11 mouse cellular contexts compared by ENCODE assay signal in the genomic region with DNA sequence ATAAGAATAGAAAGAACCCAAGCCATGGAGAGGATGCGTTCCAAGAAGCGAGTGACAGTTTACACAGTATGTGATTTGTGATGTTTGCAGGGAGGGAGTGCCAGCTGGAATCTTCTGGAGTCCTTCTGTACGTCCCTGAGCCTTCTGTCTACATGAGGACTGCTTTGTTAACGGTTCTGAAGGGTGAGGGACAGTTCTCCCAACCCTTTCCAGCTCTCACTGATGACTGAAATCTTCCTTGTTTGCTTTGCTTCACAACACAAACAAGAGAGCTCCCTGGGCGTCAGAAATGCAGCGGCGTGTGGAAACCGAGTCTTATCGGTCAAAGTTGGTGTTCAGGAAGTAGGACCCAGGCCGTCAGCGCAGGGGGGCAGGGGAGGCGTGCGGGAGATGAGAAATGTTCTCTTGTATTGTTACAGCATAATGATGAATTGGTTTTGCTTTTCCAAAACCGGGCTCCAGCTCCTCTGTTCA.
DNase-seq lines count a peak whose midpoint lies in the region; ATAC-seq and TF ChIP-seq lines count a peak whose summit lies in the region.
"Had no signal": no experiment of that assay in that cellular context is flagged by ENCODE, and none has a peak within 500 bp of the region (broad histone marks: within the 10 kb centered on the region; RNA-seq: fewer than 3 reads in every experiment).

No protein-coding gene starts in this region.

- H3K27me3 ChIP-seq in intestine, embryonic 15.5 days (replicated peaks), result no peaks in the 10 kb centered on the region
- H3K27me3 ChIP-seq in intestine, postnatal 0 days (replicated peaks; ENCODE audit: control insufficient read depth, insufficient read depth, low read length), result no peaks in the 10 kb centered on the region
- no peaks in the 10 kb centered on the region for H3K27me3 ChIP-seq in stomach, embryonic 15.5 days (replicated peaks)
- no peaks in the 10 kb centered on the region for H3K27me3 ChIP-seq in stomach, postnatal 0 days (ENCODE audit: control insufficient read depth, insufficient read depth, low read length)
- H3K27me3 ChIP-seq in lung, embryonic 14.5 days (ENCODE audit: insufficient read depth, low read length), result no peaks in the 10 kb centered on the region
- H3K27me3 ChIP-seq: neural tube, embryonic 13.5 days had no signal

- H3K9me3 ChIP-seq in intestine, embryonic 15.5 days, result no peaks in the 10 kb centered on the region
- no peaks in the 10 kb centered on the region for H3K9me3 ChIP-seq in intestine, postnatal 0 days (ENCODE audit: control insufficient read depth)
- H3K9me3 ChIP-seq in stomach, embryonic 15.5 days, result no peaks in the 10 kb centered on the region
- H3K9me3 ChIP-seq in stomach, postnatal 0 days (ENCODE audit: control insufficient read depth, low read length), result no peaks in the 10 kb centered on the region
- H3K9me3 ChIP-seq in lung, embryonic 14.5 days (ENCODE audit: low read depth, low read length), result no peaks in the 10 kb centered on the region
- H3K9me3 ChIP-seq: neural tube, embryonic 13.5 days had no signal

- H3K9ac ChIP-seq in intestine, embryonic 15.5 days, result no peak overlapping the region
- H3K9ac ChIP-seq in intestine, postnatal 0 days (ENCODE audit: low read depth, low read length), result no peak overlapping the region
- no peak overlapping the region for H3K9ac ChIP-seq in stomach, embryonic 15.5 days
- H3K9ac ChIP-seq in stomach, postnatal 0 days (ENCODE audit: low read length), result no peak overlapping the region
- no peak overlapping the region for H3K9ac ChIP-seq in lung, embryonic 14.5 days
- H3K9ac ChIP-seq: neural tube, embryonic 13.5 days had no signal

- H3K4me1 ChIP-seq in intestine, embryonic 15.5 days (replicated peaks), result 0 out of 2 replicates have a peak, but pooled peaks cover 4% of the 10 kb centered on the region
- H3K4me1 ChIP-seq in intestine, postnatal 0 days (replicated peaks; ENCODE audit: control insufficient read depth, insufficient read depth, low read length), result no peaks in the 10 kb centered on the region
- H3K4me1 ChIP-seq in stomach, embryonic 15.5 days, result 0 out of 2 replicates have a peak, but pooled peaks cover 4% of the 10 kb centered on the region
- H3K4me1 ChIP-seq in stomach, postnatal 0 days (replicated peaks; ENCODE audit: control insufficient read depth, insufficient read depth), result no peaks in the 10 kb centered on the region
- no peaks in the 10 kb centered on the region for H3K4me1 ChIP-seq in lung, embryonic 14.5 days (ENCODE audit: insufficient read depth)

- no peak for TF ChIP-seq EP300 in stomach, postnatal 0 days (optimal IDR thresholded peaks at IDR 0.05)

- no peaks in the 10 kb centered on the region for H3K36me3 ChIP-seq in intestine, embryonic 15.5 days
- H3K36me3 ChIP-seq in intestine, postnatal 0 days (ENCODE audit: control insufficient read depth, insufficient read depth), result no peaks in the 10 kb centered on the region
- H3K36me3 ChIP-seq in stomach, embryonic 15.5 days, result no peaks in the 10 kb centered on the region
- no peaks in the 10 kb centered on the region for H3K36me3 ChIP-seq in stomach, postnatal 0 days (ENCODE audit: control insufficient read depth, insufficient read depth, low read length)
- no peaks in the 10 kb centered on the region for H3K36me3 ChIP-seq in lung, embryonic 14.5 days (ENCODE audit: insufficient read depth)
- H3K36me3 ChIP-seq: neural tube, embryonic 13.5 days had no signal

- no peak for DNase-seq in stomach, postnatal 0 days (ENCODE audit: low spot score)
- peak; percentile 72 for DNase-seq in lung, embryonic 14.5 days
- no peak for DNase-seq in testis, postnatal 10 days (ENCODE audit: low spot score)
- DNase-seq in frontal cortex, postnatal 36 days (ENCODE audit: low spot score in 2 of 2), result no peak
- DNase-seq: kidney, adult 18-20 months; right cerebral cortex, postnatal 4 days; thymus, adult 18-20 months had no signal

- TF ChIP-seq CTCF in intestine, postnatal 0 days (IDR thresholded peaks at IDR 0.05; ENCODE audit: low read depth), result no peak
- no peak for TF ChIP-seq CTCF in stomach, postnatal 0 days (IDR thresholded peaks at IDR 0.05; ENCODE audit: low read depth)
- no peak for TF ChIP-seq CTCF in lung, embryonic 14.5 days (IDR thresholded peaks at IDR 0.05; ENCODE audit: low read depth)

- peak overlapping the region; percentile 35 for H3K4me2 ChIP-seq in intestine, embryonic 15.5 days (replicated peaks)
- H3K4me2 ChIP-seq in intestine, postnatal 0 days (replicated peaks; ENCODE audit: low read depth), result no peak overlapping the region
- H3K4me2 ChIP-seq in stomach, embryonic 15.5 days, result 0 out of 2 replicates have a peak overlapping the region, but pooled peaks have one; percentile 5
- no peak overlapping the region for H3K4me2 ChIP-seq in stomach, postnatal 0 days (replicated peaks; ENCODE audit: low read depth)
- peak overlapping the region; percentile 34; the same call in 1 of the 2 replicates for H3K4me2 ChIP-seq in lung, embryonic 14.5 days
- H3K4me2 ChIP-seq: neural tube, embryonic 13.5 days had no signal

- no peak overlapping the region for H3K27ac ChIP-seq in intestine, embryonic 15.5 days
- no peak overlapping the region for H3K27ac ChIP-seq in intestine, postnatal 0 days (ENCODE audit: low read depth, low read length)
- no peak overlapping the region for H3K27ac ChIP-seq in stomach, embryonic 15.5 days
- no peak overlapping the region for H3K27ac ChIP-seq in stomach, postnatal 0 days (replicated peaks)
- H3K27ac ChIP-seq in lung, embryonic 14.5 days (ENCODE audit: low read depth), result no peak overlapping the region

- ATAC-seq in intestine, embryonic 15.5 days, result no peak
- no peak for ATAC-seq in intestine, postnatal 0 days
- ATAC-seq in stomach, embryonic 15.5 days (ENCODE audit: insufficient read depth, low FRiP score, low read depth), result no peak
- no peak for ATAC-seq in stomach, postnatal 0 days (ENCODE audit: low FRiP score, low TSS enrichment)
- ATAC-seq in lung, embryonic 14.5 days (ENCODE audit: insufficient read depth), result no peak

- 41% methylated on average over 14 of the region's 14 CpGs for WGBS in intestine, embryonic 15.5 days
- WGBS in intestine, postnatal 0 days, result 26% methylated on average over 14 of the region's 14 CpGs
- 45% methylated on average over 14 of the region's 14 CpGs for whole genome bisulfite sequencing in stomach, embryonic 15.5 days
- 32% methylated on average over 14 of the region's 14 CpGs for WGBS in stomach, postnatal 0 days
- WGBS in lung, embryonic 14.5 days, result 28% methylated on average over 14 of the region's 14 CpGs

- H3K4me3 ChIP-seq in intestine, embryonic 15.5 days (replicated peaks), result no peak overlapping the region
- no peak overlapping the region for H3K4me3 ChIP-seq in intestine, postnatal 0 days (ENCODE audit: low read depth, low read length)
- no peak overlapping the region for H3K4me3 ChIP-seq in stomach, embryonic 15.5 days (replicated peaks)
- H3K4me3 ChIP-seq in stomach, postnatal 0 days (ENCODE audit: low read depth, low read length), result no peak overlapping the region
- no peak overlapping the region for H3K4me3 ChIP-seq in lung, embryonic 14.5 days (ENCODE audit: low read depth, low read length)
- H3K4me3 ChIP-seq: neural tube, embryonic 13.5 days had no signal

Comparison
In these comparisons a context has a peak if more than half of its experiments do, and no peak if none do; other contexts are left out.
1. H3K4me2 ChIP-seq: peak in intestine, embryonic 15.5 days (single experiment), stomach, embryonic 15.5 days (single experiment) and lung, embryonic 14.5 days (single experiment); none in intestine, postnatal 0 days (single experiment) and stomach, postnatal 0 days (single experiment).